Mouse (Mus musculus) stomach, postnatal 0 days (tissue): ENCODE results near the gene Zdhhc1.

Experiments
- CTCF ChIP-seq: IDR thresholded peaks from 2 replicates; pipeline ENCODE4 v1.5.1; 2016; ENCODE audit warnings: antibody characterized with exemption, low read depth, mild to moderate bottlenecking, moderate library complexity
- EP300 ChIP-seq: optimal IDR thresholded peaks from 2 replicates; pipeline ENCODE3; 2016; ENCODE audit warnings: antibody characterized with exemption

GRCm38 (mm10) chr8:105531774-105532173 is 35.1 kb upstream of the Zdhhc1 start:
- TF ChIP-seq CTCF (peak; percentile 80), EP300 (no peak)
